Mouse (Mus musculus): ENCODE data around the gene Tmem190. TPM values are rescaled to one million over a fixed set of nuclear protein-coding genes. Genes with fewer than 3 reads are reported as not detected.

Tmem190 gene
- not detected for total RNA-seq (2023)

GRCm38 (mm10) chr7:4782759-4783158 is at the start of gene Tmem190, which contains the start of gene Il11:
TSS of gene Tmem190 (plus strand) at chr7:4782937.
TSS of gene Il11 (minus strand) at chr7:4782859.

GRCm38 (mm10) chr7:4739544-4740275 is 43.0 kb upstream of the Tmem190 start, which contains the start of gene Kmt5c:
TSS of gene Kmt5c (plus strand) at chr7:4740115.

GRCm38 (mm10) chr7:4752821-4753570 is 29.7 kb upstream of the Tmem190 start, which contains the start of gene Cox6b2:
TSS of gene Cox6b2 (minus strand) at chr7:4753094.

GRCm38 (mm10) chr7:4771202-4771601 is 11.5 kb upstream of the Tmem190 start, which contains the start of gene Fam71e2:
TSS of gene Fam71e2 (minus strand) at chr7:4771302.

GRCm38 (mm10) chr7:4789436-4789935 is 6.7 kb downstream of the Tmem190 start, which contains the start of gene Tmem238:
TSS of gene Tmem238 (minus strand) at chr7:4789656.

GRCm38 (mm10) chr7:4792278-4793212 is 9.8 kb downstream of the Tmem190 start, which contains the start of gene Rpl28:
TSS of gene Rpl28 (plus strand) at chr7:4792874.

GRCm38 (mm10) chr7:4812303-4813104 is 29.8 kb downstream of the Tmem190 start, which contains the start of gene Ube2s:
TSS of gene Ube2s (minus strand) at chr7:4812590.

Other genes starting within 250 kb of the Tmem190 start
- not detected for gene Syt5, start 235.4 kb upstream of the Tmem190 start, total RNA-seq (2023)
- gene Ptprh, start 178.9 kb upstream of the Tmem190 start, total RNA-seq (2023), result not detected
- gene Tmem86b, start 151.5 kb upstream of the Tmem190 start, total RNA-seq (2023), result 10 to 100 TPM; 50.4 to 62.8 TPM
- gene Ppp6r1, start 123.9 kb upstream of the Tmem190 start, total RNA-seq (2023), result 100 to 1,000 TPM; 242 to 257 TPM
- gene Hspbp1, start 97.9 kb upstream of the Tmem190 start, total RNA-seq (2023), result 10 to 100 TPM; 52.2 to 54.9 TPM
- not detected for gene Brsk1, start 92.3 kb upstream of the Tmem190 start, total RNA-seq (2023)
- gene Tmem150b, start 57.7 kb upstream of the Tmem190 start, total RNA-seq (2023), result 1 to 10 TPM; 2.9 to 3.5 TPM
- gene Kmt5c, start 42.8 kb upstream of the Tmem190 start, total RNA-seq (2023), result 100 to 1,000 TPM; 100 to 105 TPM
- 1 to 10 TPM; 2.7 to 6.8 TPM for gene Cox6b2, start 29.8 kb upstream of the Tmem190 start, total RNA-seq (2023)
- gene Fam71e2, start 11.6 kb upstream of the Tmem190 start, total RNA-seq (2023), result not detected
- not detected for gene Il11, start 78 bp upstream of the Tmem190 start, total RNA-seq (2023)
- gene Tmem238, start 6.7 kb downstream of the Tmem190 start, total RNA-seq (2023), result 1 to 10 TPM; 2.2 to 3.2 TPM
- gene Rpl28, start 9.9 kb downstream of the Tmem190 start, total RNA-seq (2023), result 1,000 to 10,000 TPM; 1,616 to 1,738 TPM
- 100 to 1,000 TPM; 115 to 155 TPM for gene Ube2s, start 29.7 kb downstream of the Tmem190 start, total RNA-seq (2023)
- gene Shisa7, start 61.8 kb downstream of the Tmem190 start, total RNA-seq (2023), result 1 to 10 TPM; 1.5 to 2.2 TPM
- gene Isoc2b, start 87.3 kb downstream of the Tmem190 start, total RNA-seq (2023), result 10 to 100 TPM in 1 of 2 experiments, 1 to 10 TPM in 1; 8.1 to 13.1 TPM
- 10 to 100 TPM; 11.1 to 11.2 TPM for gene Isoc2a, start 94.2 kb downstream of the Tmem190 start, total RNA-seq (2023)
- not detected for gene Gm36210, start 123.6 kb downstream of the Tmem190 start, total RNA-seq (2023)
- 10 to 100 TPM; 32.8 to 34.2 TPM for gene Zfp628, start 132.3 kb downstream of the Tmem190 start, total RNA-seq (2023)
- gene Nat14, start 139.1 kb downstream of the Tmem190 start, total RNA-seq (2023), result 10 to 100 TPM in 1 of 2 experiments, 1 to 10 TPM in 1; 6.6 to 10.6 TPM
- under 1 TPM in 1 of 2 experiments, not detected in 1; 0.41 TPM for gene Ssc5d, start 142.8 kb downstream of the Tmem190 start, total RNA-seq (2023)
- under 1 TPM; 0.33 to 0.87 TPM for gene Sbk2, start 181.5 kb downstream of the Tmem190 start, total RNA-seq (2023)
- gene Sbk3, start 188.2 kb downstream of the Tmem190 start, total RNA-seq (2023), result not detected
- gene Zfp579, start 213.2 kb downstream of the Tmem190 start, total RNA-seq (2023), result 10 to 100 TPM; 20.7 to 31.7 TPM
- 10 to 100 TPM; 10.5 to 12.3 TPM for gene Zfp524, start 231.5 kb downstream of the Tmem190 start, total RNA-seq (2023)
- 10 to 100 TPM; 54.8 to 57.0 TPM for gene Fiz1, start 231.8 kb downstream of the Tmem190 start, total RNA-seq (2023)
- gene Gm44973, start 232.6 kb downstream of the Tmem190 start, total RNA-seq (2023), result not detected
- 10 to 100 TPM; 47.6 to 56.7 TPM for gene Zfp865, start 237.4 kb downstream of the Tmem190 start, total RNA-seq (2023)
- not detected for gene Ccdc106, start 237.6 kb downstream of the Tmem190 start, total RNA-seq (2023)